15 mouse cellular contexts compared by ENCODE assay signal in the genomic region with DNA sequence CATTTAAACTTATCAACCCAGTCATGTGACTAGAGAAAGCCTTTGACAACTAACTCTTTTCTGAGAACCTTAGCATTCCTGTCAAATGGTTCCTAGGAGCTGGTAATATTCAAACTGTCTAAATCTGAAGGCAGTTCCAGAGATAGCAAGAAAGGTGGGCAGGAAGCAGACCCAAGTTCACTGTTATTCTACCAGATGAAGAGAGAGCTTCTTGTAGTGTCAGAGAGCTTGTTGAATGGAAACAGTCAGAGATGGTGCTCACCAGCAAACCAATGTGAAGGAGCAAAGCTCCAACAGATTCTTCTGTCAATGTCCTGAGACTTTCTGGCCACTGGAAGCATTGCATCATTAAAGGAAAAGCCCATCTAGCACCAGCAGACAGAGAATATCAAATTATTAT.
"Had no signal": no experiment of that assay in that cellular context is flagged by ENCODE, and none has a peak within 500 bp of the region (broad histone marks: within the 10 kb centered on the region; RNA-seq: fewer than 3 reads in every experiment).

No protein-coding gene starts in this region.

- H3K27ac ChIP-seq: liver, embryonic 12.5 days; liver, embryonic 14.5 days; macrophage; midbrain, embryonic 13.5 days; midbrain, embryonic 15.5 days; neural tube, embryonic 13.5 days; neural tube, embryonic 15.5 days had no signal

- DNase-seq: lung, adult 18-20 months; lung, embryonic 14.5 days; lung, postnatal 10 days; lung, postnatal 36 days; retina, postnatal 1 day; right cerebral cortex, postnatal 4 days; spleen, adult 18-20 months had no signal

- H3K4me3 ChIP-seq: liver, embryonic 12.5 days; megakaryocyte, embryonic 14.5 days; midbrain, embryonic 13.5 days; midbrain, embryonic 15.5 days; neural tube, embryonic 13.5 days; neural tube, embryonic 15.5 days had no signal
